Mouse (Mus musculus) c-Kit-positive CD71-positive TER-119-positive erythroid progenitor cells, embryonic 14.5 days (primary cell): ENCODE results near the gene Erp29.

ENCODE experiments used
- DNase-seq: peaks from one replicate; pipeline ENCODE4 v3.0.0-alpha.2; 2013; ENCODE audit warnings: low spot score

Erp29 gene

DNA sequence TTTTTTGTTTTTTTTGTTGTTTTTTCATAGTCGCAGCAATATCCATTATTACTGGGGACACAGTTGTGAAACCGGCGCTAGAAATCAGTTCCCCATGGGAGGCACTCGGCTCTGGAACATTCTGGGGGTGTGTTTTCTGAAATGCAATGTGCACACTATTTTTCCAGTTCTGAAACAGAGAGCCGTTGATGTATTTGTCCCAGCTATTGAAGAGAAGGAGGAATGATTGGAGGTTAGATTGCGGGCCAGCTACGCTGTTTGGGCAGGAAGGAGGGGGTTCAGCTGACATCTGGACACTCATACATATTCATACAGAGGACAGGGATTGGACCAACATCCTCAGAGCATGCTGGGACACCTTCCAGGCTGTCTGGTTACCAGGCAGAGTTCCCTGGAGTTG is 63.2 kb downstream of the Erp29 start:
- DNase-seq, result no peak

DNA sequence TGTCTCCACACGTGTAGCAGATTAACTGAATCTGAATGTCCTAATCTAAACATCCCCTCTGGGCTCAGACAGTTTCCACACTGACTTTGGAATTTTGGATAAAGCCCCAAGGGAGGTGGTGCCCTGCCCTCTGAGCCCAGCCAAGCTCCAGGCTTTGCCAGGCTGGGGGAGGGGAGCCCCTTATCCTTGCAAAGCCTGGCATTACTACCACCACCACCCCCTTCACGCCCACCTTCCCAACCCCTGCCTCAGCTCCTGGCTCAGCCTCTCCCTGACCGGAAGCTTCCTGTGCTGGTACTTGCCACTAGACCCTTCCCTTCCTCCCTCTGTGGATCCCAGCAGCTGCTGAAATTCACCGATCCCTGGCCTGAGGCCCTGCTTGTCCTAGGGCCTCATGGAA is 65.2 kb downstream of the Erp29 start:
- DNase-seq, result no peak

DNA sequence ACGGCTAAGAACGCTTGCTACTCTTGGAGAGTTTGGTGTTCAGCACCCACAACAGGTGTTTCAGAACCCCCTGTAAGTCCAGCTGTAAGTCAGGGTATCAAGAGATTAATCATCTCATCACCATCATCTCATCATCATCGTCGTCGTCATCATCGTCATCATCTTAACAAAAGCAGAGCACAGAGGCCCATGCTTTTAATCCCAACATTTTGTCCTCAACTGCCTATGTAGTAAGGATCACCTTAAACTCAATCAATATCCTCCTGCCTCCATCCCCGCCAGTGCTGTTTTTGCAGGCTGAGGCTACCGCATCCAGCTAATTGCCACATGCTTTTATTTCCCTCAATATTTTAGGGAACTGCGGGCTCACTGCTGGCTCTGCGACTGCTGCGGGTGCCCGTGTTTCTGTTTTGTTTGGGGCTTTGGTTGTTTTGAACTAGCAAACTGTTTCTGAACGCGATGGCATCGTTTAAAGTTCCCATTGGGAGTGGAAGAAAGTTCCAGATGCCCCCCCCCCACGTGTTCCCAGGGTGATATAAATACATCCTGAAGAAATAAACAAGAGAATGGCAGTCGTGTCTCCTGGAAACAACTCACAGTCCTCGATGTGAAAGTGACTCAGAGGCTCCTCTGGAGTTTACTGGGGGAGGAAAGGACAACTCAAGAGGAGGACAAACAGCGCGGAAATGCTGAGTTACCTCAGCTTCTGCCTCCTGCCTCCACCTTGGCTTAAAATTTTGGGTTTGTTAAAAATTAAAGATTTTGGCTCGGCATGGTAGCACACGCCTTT is 66.0 kb downstream of the Erp29 start:
- no peak for DNase-seq

DNA sequence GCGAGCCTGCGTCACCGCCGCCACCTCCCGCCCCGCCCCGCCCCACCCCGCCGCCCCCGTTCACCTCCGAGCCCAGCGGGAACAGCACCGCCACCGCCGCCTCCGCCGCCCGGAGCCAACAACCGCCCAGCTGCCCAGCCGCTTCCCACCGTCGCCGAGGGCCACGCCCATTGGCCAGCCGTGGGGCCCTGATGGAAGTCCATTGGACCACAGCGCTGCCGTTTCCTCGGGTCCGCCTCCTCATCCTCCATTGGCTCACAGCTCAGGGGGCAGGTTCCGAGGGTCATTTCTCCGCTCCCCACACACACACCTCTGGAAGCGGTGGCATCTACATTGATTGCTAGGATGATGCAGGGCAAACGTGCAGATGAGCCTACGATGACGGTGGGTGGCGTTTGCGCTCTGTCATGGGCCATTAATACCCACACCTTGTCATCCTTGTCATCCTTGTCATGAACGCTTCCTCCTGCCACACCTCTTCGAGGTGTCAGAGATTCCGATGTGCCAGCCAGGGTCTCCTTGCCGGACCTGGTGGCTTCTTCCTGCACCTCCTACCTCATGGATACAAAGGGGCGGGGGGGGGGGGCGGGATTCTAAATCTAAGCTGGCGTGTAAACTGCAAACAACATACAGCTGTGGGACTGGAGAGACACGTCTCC is 66.7 kb downstream of the Erp29 start, which contains the start of gene Trafd1:
TSS of gene Trafd1 (minus strand) at position 172 of the 659 bp plus-strand sequence.
- DNase-seq, result peak; percentile 88

DNA sequence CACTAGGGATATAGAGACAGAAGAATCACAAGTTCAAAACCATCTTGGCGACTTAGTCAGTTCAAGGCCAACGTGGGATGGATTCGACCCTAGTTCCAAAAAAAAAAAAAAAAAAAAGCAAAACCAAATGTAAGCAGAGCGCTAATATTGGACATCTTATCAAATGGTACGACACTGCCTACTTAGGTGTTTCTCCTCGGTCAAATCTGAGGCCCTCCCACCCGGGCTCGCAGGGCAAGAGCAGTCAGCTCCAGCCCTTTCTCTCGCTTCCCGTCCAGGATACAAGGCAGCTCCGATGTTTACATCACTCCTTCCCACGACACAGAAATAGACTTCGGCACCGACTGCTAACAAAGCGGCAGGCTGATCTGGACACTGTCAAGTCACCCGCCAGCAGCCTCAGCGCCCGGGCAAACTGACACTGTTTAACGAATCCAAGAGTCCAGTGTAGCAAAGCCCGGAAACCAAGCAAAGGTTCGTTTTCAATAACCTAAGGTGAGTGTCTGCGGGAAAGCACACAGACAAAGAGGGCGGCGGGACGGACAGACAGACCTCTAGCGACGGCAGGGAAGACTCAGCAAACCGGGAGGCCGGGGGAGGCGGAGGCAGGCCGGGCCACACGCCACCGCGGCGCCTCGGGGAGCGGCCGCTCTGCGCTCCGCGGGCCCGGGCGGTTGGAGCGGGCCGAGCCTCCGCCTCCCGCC is 67.4 kb downstream of the Erp29 start:
- peak; percentile 44 for DNase-seq

DNA sequence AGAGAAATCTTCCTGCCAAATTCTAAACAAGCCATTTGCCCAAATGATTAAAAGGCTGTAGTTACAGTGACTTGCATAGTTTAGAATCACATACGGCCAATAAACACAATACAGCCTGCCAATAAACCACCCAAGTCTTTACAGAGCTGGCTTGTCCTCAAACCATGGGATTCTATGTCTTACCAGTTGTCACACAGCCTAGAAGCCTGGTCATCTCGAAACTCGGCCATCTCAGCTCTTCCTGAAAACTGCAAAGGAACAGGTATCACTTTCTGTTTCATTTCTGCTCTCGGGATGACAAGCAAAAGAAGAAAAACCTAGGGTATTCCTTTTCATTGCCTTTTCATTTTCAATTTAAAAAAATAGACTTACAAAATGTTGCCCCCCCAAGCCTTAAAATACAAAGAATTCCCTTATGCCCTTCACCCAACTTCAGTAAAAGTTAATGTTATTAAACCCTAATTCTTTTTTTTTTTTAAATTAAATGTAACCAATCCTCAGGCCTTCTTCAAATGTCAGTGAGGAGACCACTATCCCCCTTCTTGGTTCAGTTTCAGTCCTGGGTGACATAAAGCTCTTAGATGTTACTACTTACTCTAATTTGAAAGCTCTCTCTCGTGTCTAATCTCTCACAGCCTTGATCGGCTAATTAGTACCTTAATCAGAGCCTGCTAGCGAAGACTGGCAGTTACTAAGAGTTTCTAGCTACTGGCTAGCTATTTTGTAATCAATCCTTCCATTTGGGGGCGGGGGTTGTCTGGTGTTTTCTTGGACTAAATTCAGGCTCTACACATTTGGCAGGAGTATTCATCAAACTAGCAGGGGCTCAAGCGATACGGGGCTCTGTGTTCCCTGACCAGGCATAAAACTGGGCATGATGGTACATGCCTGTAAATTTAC is 68.2 kb downstream of the Erp29 start:
- no peak for DNase-seq

DNA sequence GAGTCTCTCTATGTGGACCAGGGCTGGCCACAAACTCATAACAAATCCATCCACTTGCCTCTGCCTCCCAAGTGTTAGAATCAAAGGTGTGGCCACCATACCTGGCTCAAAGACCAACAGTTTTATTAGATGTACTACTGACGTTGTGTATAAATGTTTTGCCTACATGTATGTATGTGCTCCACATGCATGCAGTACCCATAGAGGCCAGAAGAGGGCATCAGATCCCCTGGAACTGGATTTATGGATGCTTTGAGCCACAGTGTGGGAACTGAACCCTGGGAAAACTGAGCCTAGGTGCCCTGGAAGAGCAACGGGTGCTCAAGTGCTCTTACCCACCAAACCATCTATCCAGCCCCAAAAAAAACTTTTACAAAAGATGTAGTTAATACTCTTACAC is 71.6 kb downstream of the Erp29 start:
- DNase-seq, result peak; percentile 31

DNA sequence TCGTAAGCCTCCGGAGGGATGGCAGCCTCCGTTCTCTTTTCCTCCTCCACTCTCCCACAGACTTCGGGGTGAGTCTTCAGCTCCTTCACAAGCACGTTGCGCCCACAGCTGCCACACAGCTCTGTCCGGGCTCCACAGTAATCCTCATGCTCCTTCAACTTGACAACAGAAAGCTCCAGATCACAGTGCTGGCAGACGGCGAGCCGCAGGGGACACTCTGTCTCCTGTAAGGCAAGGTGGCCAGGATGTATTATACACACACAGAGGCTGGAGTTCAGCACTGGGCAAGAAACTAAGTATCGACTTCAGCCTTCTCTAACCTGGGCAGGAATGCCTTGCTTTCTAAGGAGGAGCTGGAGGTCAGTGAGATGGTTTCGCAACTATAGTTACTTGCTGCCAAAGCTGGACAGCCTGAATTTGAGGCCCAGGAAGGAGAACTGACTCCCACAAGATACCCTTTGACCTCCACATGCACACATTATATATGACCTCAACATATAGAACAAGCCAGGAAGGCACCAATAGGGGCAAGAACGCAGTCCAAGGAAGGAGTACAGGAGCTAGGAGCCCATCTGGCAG is 73.5 kb downstream of the Erp29 start:
- no peak for DNase-seq
